Mouse (Mus musculus) spleen, postnatal 4 days (tissue): ENCODE data around the gene Gpr85.
"Not testable (repeated sequence)": the region's sequence is repeated elsewhere in the genome, so short reads cannot be mapped to it uniquely, and the experiment has no call there.

Source experiments
- DNase-seq, 2 experiments: peaks; one replicate each; pipeline ENCODE4 v3.0.0; 2022; ENCODE audit warnings: low spot score in 2 of 2

The Gpr85 gene

GRCm38 (mm10) chr6:13839345-13840054 lies at the start of gene Gpr85:
Gpr85 (minus strand) TSS chr6:13839942.
- DNase-seq: no peak

GRCm38 (mm10) chr6:13884877-13885592 lies 45.3 kb upstream of the Gpr85 start:
- no peak for DNase-seq

GRCm38 (mm10) chr6:13882919-13883318 lies 43.2 kb upstream of the Gpr85 start:
- no peak for DNase-seq

- DNase-seq: no peak
These were observed 34.2 kb upstream of the Gpr85 start for GRCm38 (mm10) chr6:13873959-13874358.

GRCm38 (mm10) chr6:13872076-13872475 lies 32.3 kb upstream of the Gpr85 start:
- no peak for DNase-seq

GRCm38 (mm10) chr6:13871625-13871958 lies 31.9 kb upstream of the Gpr85 start:
- DNase-seq: no peak

- DNase-seq: peak; percentile 84 to 92
These were observed 31.3 kb upstream of the Gpr85 start, which contains the start of gene 2610001J05Rik for GRCm38 (mm10) chr6:13870919-13871624. 2610001J05Rik (minus strand) TSS chr6:13871518.

GRCm38 (mm10) chr6:13870289-13870741 lies 30.6 kb upstream of the Gpr85 start:
- DNase-seq: no peak

- no peak for DNase-seq
These were observed 20.9 kb upstream of the Gpr85 start for GRCm38 (mm10) chr6:13860596-13860995.

GRCm38 (mm10) chr6:13859877-13860585 lies 20.3 kb upstream of the Gpr85 start:
- DNase-seq: no peak

- DNase-seq: no peak
These were observed 14.5 kb upstream of the Gpr85 start for GRCm38 (mm10) chr6:13854230-13854629.

GRCm38 (mm10) chr6:13853244-13853643 lies 13.5 kb upstream of the Gpr85 start:
- no peak for DNase-seq

GRCm38 (mm10) chr6:13846031-13846430 lies 6.3 kb upstream of the Gpr85 start:
- DNase-seq: not testable (repeated sequence)

- peak; percentile 14 to 61 for DNase-seq
These were observed 931 bp downstream of the Gpr85 start for GRCm38 (mm10) chr6:13838677-13839344.

GRCm38 (mm10) chr6:13837916-13838676 lies 1.6 kb downstream of the Gpr85 start:
- DNase-seq: no peak

- DNase-seq: no peak
These were observed 2.7 kb downstream of the Gpr85 start for GRCm38 (mm10) chr6:13836967-13837570.

- DNase-seq: no peak
These were observed 3.7 kb downstream of the Gpr85 start for GRCm38 (mm10) chr6:13835720-13836665.

GRCm38 (mm10) chr6:13832770-13833169 lies 7.0 kb downstream of the Gpr85 start:
- no peak for DNase-seq

- DNase-seq: no peak
These were observed 10.9 kb downstream of the Gpr85 start for GRCm38 (mm10) chr6:13828877-13829276.
